Mouse (Mus musculus): ENCODE measurements around the gene Ajap1. TPM values are rescaled to one million over a fixed set of nuclear protein-coding genes. Genes with fewer than 3 reads are reported as not detected.

Gene Ajap1
- polyA plus RNA-seq, 1 experiment from 2014 or later, result 15.4 TPM

DNA sequence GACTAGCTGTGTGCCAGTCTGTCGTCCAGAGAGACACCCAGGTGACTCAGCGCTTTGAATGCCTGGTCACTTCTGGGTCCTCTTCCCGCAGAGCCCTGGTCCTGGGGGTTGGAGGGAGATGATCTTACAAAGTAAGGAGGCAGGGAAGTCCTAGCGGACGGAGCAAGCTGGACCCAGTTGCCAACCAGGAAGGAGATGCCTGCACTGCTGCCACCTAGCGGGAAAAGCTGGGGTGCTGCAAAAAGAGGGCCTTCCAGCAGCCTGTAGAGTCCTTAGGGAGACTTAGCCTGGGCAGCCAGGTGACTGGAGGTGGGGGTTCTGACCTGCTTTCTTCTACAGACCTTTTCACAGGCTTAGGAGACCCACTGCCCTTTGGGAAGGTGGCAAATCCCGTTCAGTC, 1.8 kb upstream of the Ajap1 start:
- 1% methylated on average over 7 of the region's 7 CpGs for WGBS
- H3K27ac ChIP-seq (replicated peaks), result no peak overlapping the region
- no peaks in the 10 kb centered on the region for H3K9me3 ChIP-seq
- H3K36me3 ChIP-seq, result no peaks in the 10 kb centered on the region
- peaks cover 56% of the 10 kb centered on the region for H3K4me1 ChIP-seq (replicated peaks)
- H3K27me3 ChIP-seq, result no peaks in the 10 kb centered on the region
- no peak for ATAC-seq (ENCODE audit: low FRiP score, low read depth)
- peak overlapping the region; percentile 86 for H3K4me2 ChIP-seq
- peak overlapping the region; percentile 70 for H3K4me3 ChIP-seq
- H3K9ac ChIP-seq, result no peak overlapping the region

GRCm38 (mm10) chr4:153481361-153482234, 1.0 kb downstream of the Ajap1 start:
- Histone ChIP-seq H3K4me3 (peak overlapping the region; percentile 70), H3K4me2 (peak overlapping the region; percentile 86), H3K9me3 (no peaks in the 10 kb centered on the region), H3K4me1 (replicated peaks) (peaks cover 78% of the 10 kb centered on the region), H3K36me3 (no peaks in the 10 kb centered on the region), H3K9ac (peak overlapping the region; percentile 78), H3K27me3 (no peaks in the 10 kb centered on the region), H3K27ac (replicated peaks) (peak overlapping the region; percentile 84)
- under 1% methylated on average over 62 of the region's 71 CpGs for WGBS
- ATAC-seq (ENCODE audit: low FRiP score, low read depth), result no peak

GRCm38 (mm10) chr4:153480551-153481262, 1.9 kb downstream of the Ajap1 start:
- peak overlapping the region; percentile 70 for H3K4me3 ChIP-seq
- no peaks in the 10 kb centered on the region for H3K9me3 ChIP-seq
- peak; percentile 43; the same call in 1 of the 2 replicates for ATAC-seq (ENCODE audit: low FRiP score, low read depth)
- peak overlapping the region; percentile 78 for H3K9ac ChIP-seq
- no peaks in the 10 kb centered on the region for H3K36me3 ChIP-seq
- no peaks in the 10 kb centered on the region for H3K27me3 ChIP-seq
- peak overlapping the region; percentile 84 for H3K27ac ChIP-seq (replicated peaks)
- H3K4me2 ChIP-seq, result peak overlapping the region; percentile 86
- WGBS, result under 1% methylated on average over 19 of the region's 19 CpGs
- H3K4me1 ChIP-seq (replicated peaks), result peaks cover 82% of the 10 kb centered on the region

DNA sequence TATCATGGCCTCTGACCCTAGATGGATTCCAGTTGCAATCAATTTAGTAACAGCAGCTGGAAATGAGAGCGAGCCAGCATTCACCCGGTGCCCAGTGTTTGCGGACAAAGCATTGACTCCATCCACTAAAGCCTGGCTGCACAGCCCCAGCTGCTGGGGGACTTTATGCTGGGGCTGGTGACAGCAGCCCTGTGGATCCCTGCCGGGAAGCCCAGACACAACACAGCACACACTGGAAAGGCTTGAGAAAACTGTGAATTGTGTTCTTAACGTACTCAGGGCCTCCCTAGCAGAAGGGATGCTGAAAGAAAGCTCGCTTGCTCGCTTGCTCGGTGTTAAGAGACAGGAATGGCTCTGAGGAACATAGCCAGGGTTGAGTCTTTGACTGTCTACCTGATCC, 3.5 kb downstream of the Ajap1 start:
- Histone ChIP-seq H3K27me3 (no peaks in the 10 kb centered on the region), H3K36me3 (no peaks in the 10 kb centered on the region), H3K4me3 (peak overlapping the region; percentile 70), H3K9me3 (no peaks in the 10 kb centered on the region), H3K9ac (peak overlapping the region; percentile 78), H3K4me2 (peak overlapping the region; percentile 86), H3K4me1 (replicated peaks) (peaks cover 81% of the 10 kb centered on the region), H3K27ac (replicated peaks) (peak overlapping the region; percentile 84)
- no peak for ATAC-seq (ENCODE audit: low FRiP score, low read depth)
- 10% methylated on average over 8 of the region's 8 CpGs for WGBS

- 83% methylated on average over 4 of the region's 4 CpGs for WGBS
- Histone ChIP-seq H3K4me1 (replicated peaks) (peaks cover 31% of the 10 kb centered on the region), H3K9ac (no peak overlapping the region), H3K27ac (replicated peaks) (no peak overlapping the region), H3K36me3 (peaks cover 8% of the 10 kb centered on the region; the same call in 1 of the 2 replicates), H3K4me2 (no peak overlapping the region), H3K4me3 (no peak overlapping the region), H3K27me3 (no peaks in the 10 kb centered on the region), H3K9me3 (no peaks in the 10 kb centered on the region)
- no peak for ATAC-seq (ENCODE audit: low FRiP score, low read depth)
Observed at GRCm38 (mm10) chr4:153473480-153474252, 8.9 kb downstream of the Ajap1 start.

- no peak overlapping the region for H3K4me2 ChIP-seq
- peaks cover 12% of the 10 kb centered on the region for H3K4me1 ChIP-seq (replicated peaks)
- no peaks in the 10 kb centered on the region for H3K9me3 ChIP-seq
- WGBS, result 94% methylated on average over 15 of the region's 15 CpGs
- no peak overlapping the region for H3K27ac ChIP-seq (replicated peaks)
- no peak overlapping the region for H3K9ac ChIP-seq
- no peak overlapping the region for H3K4me3 ChIP-seq
- peaks cover 8% of the 10 kb centered on the region; the same call in 1 of the 2 replicates for H3K36me3 ChIP-seq
- H3K27me3 ChIP-seq, result no peaks in the 10 kb centered on the region
- ATAC-seq (ENCODE audit: low FRiP score, low read depth), result no peak
Observed at GRCm38 (mm10) chr4:153469712-153470111, 12.9 kb downstream of the Ajap1 start.

DNA sequence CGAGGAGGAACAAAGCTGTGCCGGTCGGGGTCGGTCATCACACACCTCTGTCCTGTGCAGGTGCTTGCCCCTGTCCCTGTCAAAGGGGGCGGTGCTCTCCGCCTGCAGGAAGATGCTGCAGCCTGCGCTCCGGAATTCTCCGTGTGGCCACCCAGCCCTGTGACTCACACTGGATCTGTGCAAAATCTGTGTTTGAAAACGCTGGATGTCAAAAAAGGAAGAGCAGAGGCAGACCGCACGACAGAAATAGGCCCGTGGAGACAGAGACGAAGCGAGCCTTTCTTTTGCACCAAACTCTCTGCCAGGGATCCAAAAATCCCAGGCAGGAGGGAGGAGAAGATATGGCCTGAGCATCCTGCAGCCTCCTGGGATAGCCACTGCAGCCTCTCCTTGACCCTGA, 22.7 kb downstream of the Ajap1 start:
- H3K4me3 ChIP-seq, result no peak overlapping the region

DNA sequence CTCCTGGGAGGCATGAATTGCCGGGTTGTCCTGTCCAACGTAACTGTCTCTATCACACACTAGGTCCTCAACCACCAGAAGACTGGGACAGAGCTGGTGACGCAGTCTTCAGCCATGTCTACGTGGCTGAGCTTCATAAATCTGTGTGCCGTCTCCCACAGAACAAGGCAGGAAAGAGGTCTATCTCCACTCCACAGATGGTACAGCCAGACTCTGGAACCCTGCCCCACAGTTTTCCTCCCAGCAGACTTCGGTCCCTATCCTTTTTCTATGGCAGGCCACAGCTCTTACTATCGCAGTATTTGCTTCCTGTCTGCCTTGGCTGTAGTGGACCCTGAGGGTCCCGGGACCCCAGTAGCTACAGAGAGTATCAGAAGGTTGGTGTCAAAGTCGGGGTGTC, 23.1 kb downstream of the Ajap1 start:
- ATAC-seq (ENCODE audit: low FRiP score, low read depth), result no peak
- 91% methylated on average over 9 of the region's 9 CpGs for WGBS
- no peaks in the 10 kb centered on the region for H3K36me3 ChIP-seq
- no peak overlapping the region for H3K4me2 ChIP-seq
- no peak overlapping the region for H3K4me3 ChIP-seq
- no peak overlapping the region for H3K9ac ChIP-seq
- no peaks in the 10 kb centered on the region for H3K9me3 ChIP-seq
- no peak overlapping the region for H3K27ac ChIP-seq (replicated peaks)
- peaks cover 9% of the 10 kb centered on the region; the same call in 1 of the 2 replicates for H3K4me1 ChIP-seq (replicated peaks)
- no peaks in the 10 kb centered on the region for H3K27me3 ChIP-seq

More for the DNA sequence above, 22.7 kb downstream of the Ajap1 start:
- 90% methylated on average over 15 of the region's 15 CpGs for WGBS
- no peak for ATAC-seq (ENCODE audit: low FRiP score, low read depth)
- H3K27me3 ChIP-seq, result no peaks in the 10 kb centered on the region
- no peak overlapping the region for H3K4me2 ChIP-seq
- no peaks in the 10 kb centered on the region for H3K9me3 ChIP-seq
- no peak overlapping the region for H3K27ac ChIP-seq (replicated peaks)
- H3K4me1 ChIP-seq (replicated peaks), result peaks cover 12% of the 10 kb centered on the region; the same call in 1 of the 2 replicates
- H3K9ac ChIP-seq, result no peak overlapping the region
- H3K36me3 ChIP-seq, result no peaks in the 10 kb centered on the region

- WGBS, result 78% methylated on average over 15 of the region's 15 CpGs
- no peaks in the 10 kb centered on the region for H3K36me3 ChIP-seq
- no peak for ATAC-seq (ENCODE audit: low FRiP score, low read depth)
- H3K9me3 ChIP-seq, result no peaks in the 10 kb centered on the region
- H3K9ac ChIP-seq, result no peak overlapping the region
- H3K4me2 ChIP-seq, result no peak overlapping the region
- no peak overlapping the region for H3K27ac ChIP-seq (replicated peaks)
- H3K27me3 ChIP-seq, result no peaks in the 10 kb centered on the region
- 0 out of 2 replicates have a peak, but pooled peaks cover 3% of the 10 kb centered on the region for H3K4me1 ChIP-seq (replicated peaks)
- no peak overlapping the region for H3K4me3 ChIP-seq
Observed at GRCm38 (mm10) chr4:153458821-153459220, 23.8 kb downstream of the Ajap1 start.

DNA sequence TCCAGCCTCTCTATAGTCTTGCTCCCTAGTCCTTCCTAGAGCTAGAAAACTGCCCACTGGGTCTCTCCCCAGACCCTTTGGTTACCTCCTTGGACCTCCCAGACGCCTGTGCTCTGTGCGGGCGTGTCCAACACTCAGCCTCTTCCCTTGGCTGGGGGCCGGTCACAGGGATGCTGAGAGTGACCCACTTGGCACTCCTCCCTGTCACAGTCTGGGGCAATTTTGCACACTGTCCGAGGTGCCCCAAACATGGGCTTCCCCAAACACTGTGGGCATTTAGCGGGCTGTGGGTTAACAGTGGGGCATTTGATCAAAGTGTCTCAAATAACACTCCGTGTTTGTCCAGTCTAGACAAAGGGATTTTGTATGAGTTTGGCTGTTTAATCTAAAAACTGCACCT, 29.1 kb downstream of the Ajap1 start:
- WGBS, result 88% methylated on average over 7 of the region's 7 CpGs
- H3K27ac ChIP-seq (replicated peaks), result no peak overlapping the region
- no peaks in the 10 kb centered on the region for H3K36me3 ChIP-seq
- H3K4me2 ChIP-seq, result no peak overlapping the region
- H3K9me3 ChIP-seq, result no peaks in the 10 kb centered on the region
- no peak overlapping the region for H3K9ac ChIP-seq
- H3K27me3 ChIP-seq, result no peaks in the 10 kb centered on the region
- no peak overlapping the region for H3K4me3 ChIP-seq
- ATAC-seq (ENCODE audit: low FRiP score, low read depth), result no peak
- H3K4me1 ChIP-seq (replicated peaks), result no peaks in the 10 kb centered on the region

DNA sequence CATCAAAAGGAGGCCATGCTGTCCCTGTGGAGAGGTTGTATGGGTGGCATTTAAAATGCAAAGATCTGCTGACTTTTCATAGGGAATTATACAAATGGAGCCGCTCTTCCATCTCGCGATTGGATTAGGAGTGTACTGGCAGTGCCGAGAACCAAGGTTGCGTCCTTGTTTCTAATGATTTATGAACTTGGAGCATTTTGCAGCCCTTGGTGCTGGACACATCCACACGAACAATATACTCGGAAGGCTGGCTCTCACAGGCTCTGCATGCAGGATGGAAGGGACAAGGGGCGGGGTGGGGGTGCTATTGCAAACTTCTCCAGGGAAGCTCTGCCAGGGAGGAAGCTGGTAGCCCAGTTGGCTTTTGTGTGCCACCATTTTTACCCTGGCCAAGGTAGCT, 31.1 kb downstream of the Ajap1 start:
- H3K4me1 ChIP-seq (replicated peaks), result no peaks in the 10 kb centered on the region
- no peak overlapping the region for H3K27ac ChIP-seq (replicated peaks)
- no peak overlapping the region for H3K4me3 ChIP-seq
- no peaks in the 10 kb centered on the region for H3K9me3 ChIP-seq
- H3K4me2 ChIP-seq, result no peak overlapping the region
- H3K27me3 ChIP-seq, result no peaks in the 10 kb centered on the region
- WGBS, result 75% methylated on average over 8 of the region's 8 CpGs
- no peaks in the 10 kb centered on the region for H3K36me3 ChIP-seq
- H3K9ac ChIP-seq, result no peak overlapping the region
- no peak for ATAC-seq (ENCODE audit: low FRiP score, low read depth)
